Mouse (Mus musculus) frontal cortex, postnatal 25 days (tissue): Measurements from ENCODE around the gene Shc2.

Experiments used
- DNase-seq, 2 experiments: peaks; one replicate each; pipeline ENCODE4 v3.0.0; 2022; ENCODE audit warnings: low spot score in 2 of 2

Gene Shc2

GRCm38 (mm10) chr10:79615860-79616259 is 21.9 kb downstream of the Shc2 start:
- DNase-seq: no peak

- DNase-seq: no peak
Observed at GRCm38 (mm10) chr10:79614305-79614643, 23.4 kb downstream of the Shc2 start.

DNA sequence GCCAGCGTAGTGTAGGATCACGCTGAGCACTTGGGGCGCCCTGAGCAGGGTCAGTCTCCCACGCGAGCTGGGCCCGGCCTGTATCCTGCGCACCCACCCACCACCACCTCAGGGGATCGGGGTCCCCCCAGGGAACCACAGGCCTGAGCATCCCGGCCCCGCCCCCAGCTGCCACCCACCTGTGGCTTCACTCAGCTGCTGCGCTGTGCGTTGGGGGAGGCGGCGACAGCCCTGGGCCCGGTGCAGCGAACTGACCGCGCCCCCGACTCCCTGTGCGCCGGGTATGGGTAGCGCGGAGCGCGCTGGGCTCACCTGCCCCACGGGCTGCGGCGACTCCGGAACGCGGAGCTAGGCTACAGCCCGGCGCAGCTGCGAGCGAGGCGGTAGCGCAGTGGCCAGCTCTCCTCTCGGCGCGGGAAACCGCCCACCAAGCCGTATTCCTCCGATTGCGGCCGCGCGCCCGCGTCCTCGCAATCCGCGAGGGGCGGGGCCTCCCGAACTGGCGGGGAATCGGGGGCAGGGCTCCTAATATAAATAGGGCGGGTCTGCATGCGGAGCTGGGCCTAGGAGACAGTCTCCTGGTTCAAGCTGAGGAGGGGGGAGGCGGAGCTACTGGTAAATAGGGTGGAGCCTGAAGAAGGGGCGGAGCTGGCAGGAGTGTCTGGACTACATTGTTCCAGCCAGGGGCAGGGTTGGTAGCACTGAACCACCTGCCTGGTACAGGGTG is 24.0 kb downstream of the Shc2 start, which contains the start of gene C2cd4c:
C2cd4c (minus strand) TSS at position 448 of the 727 bp plus-strand sequence.
- peak; percentile 45 to 55 for DNase-seq

DNA sequence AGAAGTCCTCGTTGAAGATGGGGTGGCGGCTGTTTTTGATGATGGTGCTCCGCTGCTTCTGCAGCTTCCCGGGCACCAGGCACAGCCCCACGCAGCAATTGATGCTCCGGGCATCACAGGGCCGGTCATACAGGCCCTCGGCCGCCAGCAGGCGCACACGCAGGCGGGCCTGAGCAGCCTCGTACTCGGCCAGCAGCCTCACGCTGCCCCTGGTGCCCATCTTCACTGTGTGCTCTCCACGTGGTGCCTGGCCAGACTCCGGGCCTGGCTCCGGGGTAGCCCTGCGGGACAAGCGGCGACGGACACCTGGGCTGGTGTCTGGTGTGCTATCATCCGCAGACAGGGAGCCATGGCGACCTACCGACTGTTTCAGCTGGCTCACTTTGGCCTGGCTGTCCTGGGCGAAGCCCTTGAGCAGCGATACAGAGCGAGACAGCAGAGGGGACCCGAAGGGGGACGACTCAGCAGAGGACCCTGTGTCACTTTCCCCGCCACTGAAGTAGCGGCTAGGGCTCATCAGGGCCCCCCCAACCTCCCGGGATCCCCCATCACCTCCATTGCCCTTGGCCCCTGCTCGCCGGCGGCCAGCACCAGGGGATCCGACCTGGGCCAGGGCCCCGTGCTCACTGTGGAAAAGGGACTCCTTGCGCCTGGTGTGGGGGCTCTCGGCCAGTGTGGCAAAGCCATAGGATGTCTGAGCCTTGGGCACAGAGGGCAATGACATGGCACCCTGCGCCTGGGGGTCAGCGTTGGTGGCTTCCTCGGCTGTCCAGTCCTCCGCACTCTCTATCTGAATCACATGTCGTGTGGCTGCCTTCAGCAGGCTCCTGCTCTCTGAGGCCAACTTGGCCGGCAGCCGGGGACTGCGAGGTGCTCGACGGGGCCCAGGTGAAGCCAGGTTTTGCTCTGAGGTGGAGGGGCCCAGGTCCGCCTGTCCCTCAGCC is 25.3 kb downstream of the Shc2 start:
- no peak for DNase-seq

- DNase-seq: no peak
Observed at GRCm38 (mm10) chr10:79611296-79611695, 26.4 kb downstream of the Shc2 start.

DNA sequence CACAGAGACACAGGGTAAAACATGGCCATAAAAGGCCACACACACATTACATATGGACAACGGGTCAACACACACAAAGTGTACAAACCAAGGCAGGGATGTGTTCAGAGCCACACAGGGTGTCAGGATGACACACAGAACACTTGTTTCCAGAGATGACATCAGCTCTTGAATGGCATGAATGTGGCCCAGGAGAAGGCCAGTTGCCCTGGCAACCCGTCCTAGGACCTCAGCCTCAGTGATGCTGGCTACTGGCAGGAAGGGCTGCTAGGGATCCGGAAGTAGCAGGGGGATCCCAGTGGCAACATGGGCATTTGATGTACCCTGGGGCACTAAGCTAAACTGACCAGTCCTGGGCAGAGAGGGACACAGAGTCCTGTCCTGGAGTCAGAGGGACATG is 28.4 kb downstream of the Shc2 start:
- DNase-seq: no peak

DNA sequence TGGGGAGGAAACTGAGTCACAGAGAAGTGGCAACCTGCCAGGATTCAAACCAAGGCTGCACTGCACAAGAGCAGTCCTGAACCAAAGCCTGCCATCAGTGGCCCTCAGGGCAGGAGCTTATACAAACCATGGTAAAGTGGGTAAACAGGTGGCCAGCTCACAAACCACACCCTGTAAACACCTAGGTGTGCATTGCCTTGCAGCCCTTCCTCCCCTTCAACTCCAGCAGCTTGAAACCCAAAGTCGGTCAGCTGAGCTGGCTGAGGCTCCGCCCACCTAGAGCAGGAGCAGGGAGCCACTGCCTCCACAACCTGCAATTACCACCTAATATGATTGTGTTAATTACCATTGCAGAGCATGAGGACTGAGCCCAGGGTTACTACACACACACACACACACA is 29.8 kb downstream of the Shc2 start:
- DNase-seq: no peak

DNA sequence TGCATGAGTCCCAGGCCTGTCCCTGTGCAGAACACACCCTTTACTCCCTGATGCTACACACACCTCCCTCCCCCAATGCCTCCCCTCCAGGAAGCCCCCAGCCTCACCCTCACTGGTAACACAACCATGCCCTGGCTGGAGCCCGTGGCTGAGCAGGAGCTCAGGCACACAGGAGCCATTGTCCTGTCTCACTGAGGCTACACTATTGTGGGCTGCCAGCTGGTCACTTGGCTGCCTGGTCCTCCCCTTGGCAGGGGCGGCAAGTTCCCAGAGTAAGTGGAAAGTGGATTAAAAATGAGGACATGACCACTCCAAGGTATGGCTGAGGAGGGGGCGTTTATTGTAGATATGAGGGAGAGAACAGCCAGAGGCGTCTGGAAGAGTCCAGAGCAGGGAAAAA is 31.2 kb downstream of the Shc2 start:
- DNase-seq: no peak

DNA sequence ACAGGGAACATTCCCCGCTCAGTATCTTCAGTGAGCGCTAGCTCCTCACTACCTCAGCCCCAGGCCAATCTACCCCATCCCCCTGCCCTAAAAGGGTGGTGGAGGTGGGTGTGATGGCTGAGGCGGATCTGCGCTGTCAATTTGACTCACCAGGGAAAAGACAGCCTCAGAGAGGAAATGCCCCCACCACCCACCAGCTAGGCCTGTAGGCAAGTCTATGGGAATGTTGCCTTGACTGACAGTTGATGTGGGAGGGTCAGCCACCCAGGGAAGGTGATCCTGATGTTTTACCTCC is 39.8 kb downstream of the Shc2 start:
- no peak for DNase-seq

DNA sequence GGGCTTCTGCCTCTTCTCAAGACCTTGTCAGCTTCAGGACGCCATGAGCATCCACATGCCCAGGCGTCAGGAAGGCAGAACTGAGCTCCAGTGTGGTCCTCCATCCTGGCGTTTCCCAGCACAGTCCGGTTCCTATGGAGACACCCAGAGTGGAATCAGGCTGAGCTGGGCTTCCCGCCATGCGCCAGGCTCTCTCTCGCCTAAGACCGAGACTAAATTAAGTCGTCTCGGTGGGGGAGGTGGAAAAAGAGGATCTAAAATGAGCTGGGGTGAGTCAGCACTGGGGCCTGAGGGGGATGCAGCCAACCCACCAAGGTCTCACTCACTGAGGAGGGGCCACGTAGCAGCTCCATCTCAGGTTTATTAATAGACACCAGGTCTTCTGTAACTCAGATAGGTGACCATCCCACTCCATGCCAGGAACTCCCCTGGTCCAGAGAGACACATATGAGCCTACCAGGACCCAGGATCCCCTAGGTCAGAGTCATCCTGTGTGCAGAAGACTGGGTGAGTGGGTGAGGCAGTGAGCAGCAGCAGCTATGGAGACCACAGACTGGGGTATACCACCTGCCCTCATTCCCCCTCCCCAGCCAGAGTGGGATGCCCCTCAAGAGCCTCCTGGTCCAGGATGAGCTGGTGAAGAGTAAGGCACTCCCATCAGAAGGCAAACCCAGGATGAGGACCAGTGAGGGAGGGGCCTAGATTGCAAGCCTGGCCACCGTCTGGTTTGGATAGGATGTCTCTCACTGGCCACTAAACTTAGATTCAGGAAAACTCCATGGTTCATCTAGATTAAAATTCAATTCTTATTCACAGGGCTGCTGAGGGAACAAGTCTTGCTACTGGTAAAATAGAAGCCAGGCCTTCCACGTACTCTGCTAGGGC is 40.4 kb downstream of the Shc2 start:
- peak in 1 of 2 experiments; percentile 58 for DNase-seq

GRCm38 (mm10) chr10:79595590-79595929 is 42.2 kb downstream of the Shc2 start:
- DNase-seq: no peak

DNA sequence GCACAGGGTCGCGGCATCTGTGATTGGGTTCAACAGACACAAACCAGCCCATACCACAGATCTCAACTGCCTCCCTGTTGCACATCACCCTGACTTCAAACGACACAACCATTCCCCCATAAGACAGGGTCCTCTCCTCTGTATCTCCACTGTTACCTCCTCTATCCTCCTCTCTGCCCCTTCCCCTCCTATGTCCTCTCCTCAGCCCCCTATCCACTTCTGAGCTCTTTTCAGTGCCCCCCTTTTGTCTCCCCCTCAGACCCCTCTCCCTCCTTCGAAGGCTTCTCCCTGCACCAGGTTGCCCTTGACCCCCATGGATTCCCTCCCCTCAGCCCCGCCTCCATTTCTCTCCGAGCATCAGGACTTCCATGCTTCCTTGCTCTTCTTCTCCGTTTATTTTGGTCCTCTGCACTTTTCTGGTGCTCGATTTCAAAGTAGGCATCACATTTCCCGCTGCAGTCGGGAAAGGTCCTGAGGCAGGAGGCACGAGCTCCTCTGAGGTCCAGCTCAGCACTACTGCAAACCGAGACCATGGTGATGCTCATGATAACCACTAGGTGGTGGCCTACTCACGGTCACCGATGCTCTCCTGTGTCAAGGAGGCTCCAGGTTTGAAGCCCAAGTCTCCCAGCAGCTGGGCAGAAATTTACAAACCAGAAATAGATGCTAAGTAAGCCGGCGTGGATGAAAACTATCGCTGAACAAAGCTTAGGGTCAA is 42.7 kb downstream of the Shc2 start:
- DNase-seq: peak in 1 of 2 experiments; percentile 48

GRCm38 (mm10) chr10:79594111-79594510 is 43.6 kb downstream of the Shc2 start:
- no peak for DNase-seq

DNA sequence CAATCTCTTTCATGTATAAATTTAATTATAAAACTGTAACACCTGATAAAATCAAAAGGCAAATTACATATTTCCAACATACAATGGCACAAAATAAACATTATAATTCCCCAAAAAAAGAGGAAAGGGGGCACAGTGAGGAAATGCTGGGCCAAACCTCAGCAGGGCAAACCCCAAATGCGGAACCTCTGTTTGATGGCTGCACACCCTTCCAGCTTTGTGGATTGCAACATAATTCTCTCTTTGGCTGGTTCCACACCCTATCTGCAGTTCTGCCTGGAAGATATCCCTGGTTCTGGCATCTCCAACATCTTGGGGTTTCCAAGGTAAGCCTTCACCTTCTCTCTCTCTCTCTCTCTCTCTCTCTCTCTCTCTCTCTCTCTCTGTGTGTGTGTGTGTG is 47.0 kb downstream of the Shc2 start:
- no peak for DNase-seq

- no peak for DNase-seq
Observed at GRCm38 (mm10) chr10:79587752-79588126, 50.0 kb downstream of the Shc2 start.

GRCm38 (mm10) chr10:79587061-79587751 is 50.5 kb downstream of the Shc2 start, which contains the start of gene Theg:
Gene Theg (minus strand): TSS chr10:79587331.
- DNase-seq: no peak

DNA sequence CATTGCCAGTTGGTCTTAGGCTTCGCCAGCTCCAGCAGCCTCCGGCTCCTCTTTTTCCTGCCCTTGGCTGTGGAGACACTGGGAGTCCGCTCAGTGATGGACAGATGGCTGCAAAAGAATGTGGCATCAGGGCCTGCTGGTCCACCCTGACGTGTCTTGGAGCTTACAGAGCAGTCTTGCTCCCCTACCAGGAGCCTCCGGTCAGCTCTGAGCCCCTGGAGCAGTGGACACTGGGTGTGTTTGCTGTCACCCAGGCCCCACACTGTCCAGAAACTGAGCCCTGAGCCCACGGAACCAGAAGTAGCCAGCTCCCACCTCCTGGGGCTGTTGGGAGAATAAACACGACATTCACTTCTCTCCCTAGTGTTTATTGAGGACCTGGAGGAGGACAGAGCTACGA is 51.5 kb downstream of the Shc2 start:
- DNase-seq: no peak

DNA sequence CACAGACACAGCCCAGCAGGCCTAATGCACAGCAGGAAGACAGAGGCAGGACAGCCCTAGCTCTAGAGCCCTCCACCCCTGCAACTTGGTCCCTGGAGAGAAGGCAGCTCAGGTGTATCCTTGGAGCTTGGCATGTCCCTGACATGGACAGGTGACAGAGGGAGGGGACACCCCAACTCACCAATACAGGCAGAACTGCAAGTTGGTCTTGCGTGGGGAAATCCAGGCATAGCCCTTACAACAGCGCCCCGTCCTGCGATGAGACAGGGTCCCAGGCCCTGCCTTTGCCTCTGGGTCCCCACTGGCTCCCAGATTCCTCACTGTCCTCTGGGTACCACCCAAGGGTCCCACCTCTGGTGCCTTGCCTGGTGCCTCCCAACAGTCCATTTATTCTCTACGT is 52.0 kb downstream of the Shc2 start:
- no peak for DNase-seq

DNA sequence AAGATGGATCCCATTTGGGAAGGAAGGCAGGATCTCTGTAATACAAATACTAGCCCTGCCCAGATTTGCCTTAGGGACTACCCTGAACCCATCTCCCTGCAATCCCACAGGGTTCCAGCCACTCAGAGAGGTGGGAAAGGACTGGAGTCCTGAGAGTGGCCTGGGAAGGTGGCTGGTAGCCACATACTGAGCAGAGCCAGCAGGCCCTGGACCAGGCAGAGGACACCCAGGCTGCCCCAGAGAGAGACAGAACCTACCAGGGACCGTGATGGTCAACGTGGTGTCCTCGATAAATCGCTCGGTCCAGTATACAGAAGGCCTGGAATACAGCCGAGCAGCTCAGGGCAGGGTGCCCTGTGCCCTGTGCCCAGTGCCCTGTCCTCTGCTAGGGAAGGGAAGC is 52.6 kb downstream of the Shc2 start:
- no peak for DNase-seq

- DNase-seq: no peak
Observed at GRCm38 (mm10) chr10:79584426-79584825, 53.3 kb downstream of the Shc2 start.

- DNase-seq: no peak
Observed at GRCm38 (mm10) chr10:79584021-79584420, 53.7 kb downstream of the Shc2 start.
